Mouse (Mus musculus) midbrain, embryonic 10.5 days (tissue): Measurements from ENCODE around the gene Gm17509. TPM values are rescaled to one million over a fixed set of nuclear protein-coding genes. Genes with fewer than 3 reads are reported as not detected.
"Not testable (repeated sequence)": the region's sequence is repeated elsewhere in the genome, so short reads cannot be mapped to it uniquely, and the experiment has no call there.

ENCODE experiments used
- DNase-seq: peaks from one replicate; pipeline ENCODE4 v3.0.0-alpha.2; 2017; ENCODE audit warnings: low spot score
- H3K27ac ChIP-seq: fragments of 300-500 bp; sonication (generic); replicated peaks from 2 replicates; pipeline ENCODE4 v1.5.1; 2016; ENCODE audit warnings: mild to moderate bottlenecking
- H3K27me3 ChIP-seq: fragments of 300-500 bp; sonication (generic); 2 replicates; pipeline ENCODE4 v1.6.1; 2016; ENCODE audit warnings: low read depth, mild to moderate bottlenecking; ENCODE audit not compliant: poor library complexity, severe bottlenecking
- H3K36me3 ChIP-seq: fragments of 300-500 bp; sonication (generic); 2 replicates; pipeline ENCODE4 v1.6.1; 2016; ENCODE audit warnings: mild to moderate bottlenecking, moderate library complexity
- H3K4me1 ChIP-seq: fragments of 300-500 bp; sonication (generic); 2 replicates; pipeline ENCODE4 v1.6.1; 2016
- H3K4me3 ChIP-seq: fragments of 300-500 bp; sonication (generic); 2 replicates; pipeline ENCODE4 v1.5.1; 2016; ENCODE audit warnings: mild to moderate bottlenecking, moderate library complexity
- H3K9me3 ChIP-seq: fragments of 300-500 bp; sonication (generic); replicated peaks from 2 replicates; pipeline ENCODE4 v1.6.1; 2016; ENCODE audit warnings: mild to moderate bottlenecking
- WGBS: fragments of 180-500 bp; shearing (Covaris S2); methylation state at CpG from one replicate; pipeline ENCODE4 v1.1.7; 2016; 5-methylcytosine and 5-hydroxymethylcytosine counted together
- polyA plus RNA-seq: library from polyadenylated mRNA; unstranded; fragments of >200 nt; fragmentation: Nextera tagmentation; extraction: Ambion mirVana; gene quantifications from 2 replicates; pipeline ENCODE4 v1.2.1, GENCODE M21; 2016

Gm17509 gene
- polyA plus RNA-seq, 1 experiment from 2014 or later, result 1.4 TPM

GRCm38 (mm10) chr13:117202755-117203471 is 18.0 kb downstream of the Gm17509 start:
- Histone ChIP-seq H3K9me3 (no peaks in the 10 kb centered on the region), H3K4me1 (no peaks in the 10 kb centered on the region), H3K27ac (no peak overlapping the region), H3K4me3 (no peak overlapping the region), H3K36me3 (no peaks in the 10 kb centered on the region), H3K27me3 (no peaks in the 10 kb centered on the region)
- DNase-seq, result peak; percentile 33
- 48% methylated on average over 22 of the region's 22 CpGs for WGBS

GRCm38 (mm10) chr13:117198402-117199083 is 22.3 kb downstream of the Gm17509 start:
- WGBS, result 90% methylated on average over 7 of the region's 7 CpGs
- Histone ChIP-seq H3K36me3 (no peaks in the 10 kb centered on the region), H3K4me1 (no peaks in the 10 kb centered on the region)

GRCm38 (mm10) chr13:117197666-117198065 is 23.2 kb downstream of the Gm17509 start:
- no peaks in the 10 kb centered on the region for H3K36me3 ChIP-seq
- whole genome bisulfite sequencing, result 100% methylated on average over 2 of the region's 2 CpGs
- no peak for DNase-seq
- H3K27me3 ChIP-seq, result no peaks in the 10 kb centered on the region
- H3K4me1 ChIP-seq, result no peaks in the 10 kb centered on the region
- H3K4me3 ChIP-seq, result no peak overlapping the region
- H3K27ac ChIP-seq, result no peak overlapping the region
- H3K9me3 ChIP-seq, result no peaks in the 10 kb centered on the region

More at GRCm38 (mm10) chr13:117198402-117199083, 22.3 kb downstream of the Gm17509 start:
- Histone ChIP-seq H3K9me3 (no peaks in the 10 kb centered on the region), H3K27me3 (no peaks in the 10 kb centered on the region), H3K4me3 (no peak overlapping the region), H3K27ac (no peak overlapping the region)
- peak; percentile 79 for DNase-seq

DNA sequence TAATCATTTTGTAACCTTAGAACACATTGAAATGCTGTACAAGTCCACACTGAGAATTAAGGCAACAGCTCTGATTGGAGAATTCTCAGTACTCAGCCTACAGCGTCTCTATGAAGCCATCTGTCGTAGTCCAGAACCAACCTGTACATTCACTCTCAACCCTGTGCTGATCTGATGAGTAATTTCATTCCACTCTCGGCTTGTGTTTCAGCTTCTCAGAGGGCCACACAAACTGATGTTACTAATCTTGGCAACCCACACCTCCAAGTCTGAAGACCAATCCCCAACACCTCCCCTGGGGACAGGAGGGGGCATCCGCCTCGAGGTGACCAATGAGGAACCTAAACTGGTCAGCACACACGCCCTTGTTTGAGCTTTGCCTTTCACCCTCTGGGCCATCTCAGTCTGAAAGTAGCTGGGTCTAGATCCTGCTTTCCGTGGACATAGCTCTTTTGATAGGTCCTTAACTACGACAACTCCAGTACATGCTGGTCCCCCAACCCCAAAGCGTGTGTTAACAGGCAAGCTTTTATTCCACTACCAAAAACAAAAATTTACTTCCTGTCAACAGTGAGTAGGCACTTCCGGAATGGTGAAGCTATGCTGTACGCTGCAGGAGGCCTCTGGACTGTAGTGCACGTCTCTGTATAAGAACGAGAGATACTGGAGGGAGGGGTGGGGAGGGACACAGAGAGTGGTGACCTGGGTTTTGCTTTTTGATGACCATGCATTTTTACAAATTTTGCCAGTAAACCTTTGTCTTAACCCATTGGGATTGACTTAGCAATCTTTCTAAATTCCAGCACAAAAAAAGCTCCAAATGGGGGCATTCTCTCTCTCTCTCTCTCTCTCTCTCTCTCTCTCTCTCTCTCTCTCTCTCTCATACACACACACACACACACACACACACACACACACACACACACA is 25.0 kb downstream of the Gm17509 start:
- H3K4me1 ChIP-seq, result no peaks in the 10 kb centered on the region
- no peak for DNase-seq
- no peak overlapping the region for H3K27ac ChIP-seq
- no peak overlapping the region for H3K4me3 ChIP-seq
- no peaks in the 10 kb centered on the region for H3K9me3 ChIP-seq
- H3K27me3 ChIP-seq, result no peaks in the 10 kb centered on the region
- H3K36me3 ChIP-seq, result no peaks in the 10 kb centered on the region
- 89% methylated on average over 13 of the region's 13 CpGs for WGBS

- Histone ChIP-seq H3K27ac (no peak overlapping the region), H3K36me3 (no peaks in the 10 kb centered on the region), H3K27me3 (no peaks in the 10 kb centered on the region), H3K4me3 (no peak overlapping the region), H3K9me3 (no peaks in the 10 kb centered on the region), H3K4me1 (no peaks in the 10 kb centered on the region)
- DNase-seq, result no peak
- 85% methylated on average over 7 of the region's 7 CpGs for WGBS
Observed at GRCm38 (mm10) chr13:117193422-117193983, 27.4 kb downstream of the Gm17509 start.

DNA sequence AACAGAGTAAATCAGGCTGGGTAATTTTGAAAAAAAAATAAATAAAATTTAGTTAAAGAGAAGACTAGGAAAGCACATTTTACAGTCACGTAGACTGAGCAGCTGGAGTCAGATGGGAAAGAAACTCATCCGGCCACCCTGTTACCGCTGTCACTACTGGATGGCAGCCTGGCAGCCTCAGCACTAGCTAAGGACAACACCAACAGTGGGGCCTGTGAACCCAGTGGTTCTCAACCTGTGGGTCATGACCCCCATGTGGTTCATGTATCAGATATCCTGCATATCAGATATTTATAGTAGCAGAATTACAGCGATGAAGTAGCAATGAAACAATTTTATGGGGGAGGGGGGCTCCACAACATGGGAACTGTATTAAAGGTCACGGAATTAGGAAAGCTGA is 28.7 kb downstream of the Gm17509 start:
- Histone ChIP-seq H3K4me1 (no peaks in the 10 kb centered on the region), H3K9me3 (no peaks in the 10 kb centered on the region), H3K27me3 (no peaks in the 10 kb centered on the region), H3K36me3 (no peaks in the 10 kb centered on the region), H3K4me3 (no peak overlapping the region), H3K27ac (no peak overlapping the region)
- DNase-seq, result no peak
- 92% methylated on average over 5 of the region's 5 CpGs for WGBS

DNA sequence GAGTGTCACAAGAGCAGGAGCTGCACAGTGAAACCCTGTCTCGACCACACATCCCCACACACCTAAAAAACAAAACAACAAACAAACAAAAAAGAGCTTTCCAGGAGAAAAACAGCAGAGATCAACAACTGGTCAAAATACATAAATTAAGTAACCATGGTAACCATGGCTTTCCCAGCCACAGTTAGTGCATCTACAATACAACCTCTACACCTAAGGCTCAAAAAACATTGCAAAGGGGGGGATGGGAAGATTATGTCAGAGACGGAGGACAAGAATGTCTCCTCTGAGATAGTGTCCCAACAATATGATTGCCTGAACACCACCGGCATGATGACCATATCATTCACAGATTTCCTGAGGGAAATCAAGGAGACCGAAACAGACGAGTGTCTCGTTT is 35.5 kb downstream of the Gm17509 start:
- Histone ChIP-seq H3K36me3 (no peaks in the 10 kb centered on the region), H3K27me3 (no peaks in the 10 kb centered on the region), H3K9me3 (no peaks in the 10 kb centered on the region), H3K27ac (no peak overlapping the region), H3K4me1 (no peaks in the 10 kb centered on the region), H3K4me3 (no peak overlapping the region)
- DNase-seq, result no peak
- 87% methylated on average over 6 of the region's 6 CpGs for WGBS

GRCm38 (mm10) chr13:117183288-117183687 is 37.6 kb downstream of the Gm17509 start:
- no peak overlapping the region for H3K4me3 ChIP-seq
- 81% methylated on average over 6 of the region's 6 CpGs for WGBS
- no peak for DNase-seq

DNA sequence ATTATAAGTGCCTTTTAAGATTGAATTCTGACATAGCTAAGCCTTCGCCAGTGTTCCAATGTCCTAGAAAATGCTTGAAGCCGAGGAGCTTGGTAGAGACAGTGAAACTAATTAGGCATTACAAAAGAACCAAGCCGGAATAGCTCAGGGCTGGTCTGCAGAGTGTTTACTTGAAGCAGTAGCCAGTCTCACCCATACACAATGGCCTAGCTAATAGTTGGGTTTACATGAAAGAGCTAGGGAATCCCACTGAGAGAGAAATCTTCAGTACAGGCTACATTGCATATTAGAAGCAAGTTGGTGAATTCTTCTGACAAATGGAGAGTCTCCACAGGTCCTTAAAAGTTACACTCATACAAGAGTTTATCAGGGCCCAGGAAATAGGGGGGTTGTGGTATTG is 40.0 kb downstream of the Gm17509 start:
- H3K4me3 ChIP-seq, H3K9me3 ChIP-seq, H3K27me3 ChIP-seq, H3K4me1 ChIP-seq, H3K27ac ChIP-seq, H3K36me3 ChIP-seq, DNase-seq: not testable (repeated sequence)
- WGBS, result 61% methylated on average over 3 of the region's 3 CpGs

More at GRCm38 (mm10) chr13:117183288-117183687, 37.6 kb downstream of the Gm17509 start:
- Histone ChIP-seq H3K4me1 (no peaks in the 10 kb centered on the region), H3K27me3 (no peaks in the 10 kb centered on the region), H3K27ac (no peak overlapping the region), H3K9me3 (no peaks in the 10 kb centered on the region), H3K36me3 (no peaks in the 10 kb centered on the region)

Other genes starting within 250 kb of the Gm17509 start
- gene Parp8, start 195.5 kb downstream of the Gm17509 start, polyA plus RNA-seq, result 9.4 and 9.8 TPM in 2 replicates
- gene Emb, start 12.5 kb downstream of the Gm17509 start, polyA plus RNA-seq, result 45.5 and 58.1 TPM in 2 replicates